Mouse (Mus musculus): ENCODE results near the gene Mettl27. TPM values are rescaled to one million over a fixed set of nuclear protein-coding genes. Genes with fewer than 3 reads are reported as not detected.
"Not testable (repeated sequence)": the region's sequence is repeated elsewhere in the genome, so short reads cannot be mapped to it uniquely, and the experiment has no call there.

The Mettl27 gene
- polyA plus RNA-seq, 1 experiment from 2014 or later: 11.1 TPM

DNA sequence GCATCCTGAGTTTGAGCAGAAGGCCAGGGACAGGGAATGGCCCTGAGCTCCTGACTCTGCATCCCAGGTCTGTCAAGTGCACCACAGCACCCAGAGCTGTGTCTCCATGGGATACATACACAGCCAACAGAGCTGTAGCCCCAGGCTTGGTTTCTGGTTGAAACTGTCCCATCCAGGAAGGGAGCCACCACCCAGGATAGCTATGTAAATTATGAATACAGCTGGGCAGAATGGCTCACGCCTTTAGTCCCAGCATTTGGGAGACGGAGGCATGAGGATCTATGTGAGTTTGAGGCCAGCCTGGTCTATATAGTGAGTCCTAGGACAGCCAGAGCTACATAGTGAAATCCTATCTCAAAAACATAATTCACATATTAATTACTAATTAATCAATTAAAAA, 2.2 kb upstream of the Mettl27 start:
- Histone ChIP-seq H3K4me1 (ENCODE audit: control insufficient read depth, insufficient read depth, low read length) (no peaks in the 10 kb centered on the region; the same call in 1 of the 2 replicates), H3K27me3 (ENCODE audit: control insufficient read depth, insufficient read depth, low read length) (no peaks in the 10 kb centered on the region), H3K4me2 (no peak overlapping the region), H3K27ac (ENCODE audit: low read depth, low read length) (no peak overlapping the region), H3K9me3 (replicated peaks; ENCODE audit: control insufficient read depth, low read length) (no peaks in the 10 kb centered on the region), H3K9ac (ENCODE audit: low read depth, low read length) (no peak overlapping the region), H3K36me3 (ENCODE audit: control insufficient read depth, insufficient read depth, low read length) (no peaks in the 10 kb centered on the region; the same call in 1 of the 2 replicates), H3K4me3 (ENCODE audit: low read depth, low read length) (no peak overlapping the region)
- ATAC-seq (replicated peaks; ENCODE audit: insufficient number of reproducible peaks, low FRiP score, low TSS enrichment): no peak
- WGBS (ENCODE audit: insufficient replicate concordance): 85% methylated on average over 2 of the region's 2 CpGs

DNA sequence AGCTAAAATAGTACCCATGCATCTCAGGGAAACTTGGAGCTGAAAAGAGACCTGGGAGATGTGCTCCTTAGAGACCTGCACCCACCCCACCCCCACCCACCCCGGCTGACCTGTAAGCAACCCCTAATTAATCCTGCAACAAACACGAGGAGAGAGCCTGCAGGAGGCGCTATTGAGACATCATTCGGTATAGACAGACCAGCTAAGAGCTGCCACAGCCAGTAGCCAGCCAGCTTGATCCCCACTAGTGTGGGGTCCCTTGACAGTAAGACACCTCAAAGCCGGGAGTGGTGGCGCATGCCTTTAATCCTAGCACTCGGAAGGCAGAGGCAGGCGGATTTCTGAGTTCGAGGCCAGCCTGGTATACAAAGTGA, 722 bp downstream of the Mettl27 start:
- ATAC-seq (replicated peaks; ENCODE audit: insufficient number of reproducible peaks, low FRiP score, low TSS enrichment): peak; percentile 29; the same call in 1 of the 2 replicates
- no peak overlapping the region for H3K27ac ChIP-seq (ENCODE audit: low read depth, low read length)

DNA sequence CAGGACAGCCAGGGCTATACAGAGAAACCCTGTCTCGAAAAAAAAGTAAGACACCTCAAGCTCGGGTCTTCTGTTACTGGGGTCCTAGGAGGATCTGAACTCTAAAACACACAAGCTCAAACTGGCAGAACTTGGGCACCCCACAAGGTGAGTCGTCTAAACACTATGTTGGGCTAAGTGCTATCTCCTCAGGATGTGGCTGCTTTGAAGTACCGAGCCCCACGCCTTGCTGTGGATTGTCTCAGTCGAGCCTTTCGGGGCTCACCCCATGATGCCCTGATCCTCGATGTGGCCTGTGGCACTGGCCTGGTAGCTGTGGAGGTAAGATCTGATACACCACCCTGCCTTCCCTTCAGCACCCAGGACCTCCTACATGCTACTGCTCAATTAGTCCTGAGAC, 1.1 kb downstream of the Mettl27 start:
- Histone ChIP-seq H3K9ac (ENCODE audit: low read depth, low read length) (0 out of 2 replicates have a peak overlapping the region, but pooled peaks have one; percentile 16), H3K27me3 (ENCODE audit: control insufficient read depth, insufficient read depth, low read length) (no peaks in the 10 kb centered on the region), H3K4me3 (ENCODE audit: low read depth, low read length) (peak overlapping the region; percentile 64; the same call in 1 of the 2 replicates), H3K9me3 (replicated peaks; ENCODE audit: control insufficient read depth, low read length) (no peaks in the 10 kb centered on the region), H3K27ac (ENCODE audit: low read depth, low read length) (no peak overlapping the region), H3K4me2 (peak overlapping the region; percentile 93; the same call in 1 of the 2 replicates), H3K4me1 (ENCODE audit: control insufficient read depth, insufficient read depth, low read length) (no peaks in the 10 kb centered on the region; the same call in 1 of the 2 replicates), H3K36me3 (ENCODE audit: control insufficient read depth, insufficient read depth, low read length) (no peaks in the 10 kb centered on the region; the same call in 1 of the 2 replicates)
- WGBS (ENCODE audit: insufficient replicate concordance): 85% methylated on average over 8 of the region's 8 CpGs
- ATAC-seq (replicated peaks; ENCODE audit: insufficient number of reproducible peaks, low FRiP score, low TSS enrichment): no peak

More for the DNA sequence above, 722 bp downstream of the Mettl27 start:
- H3K4me1 ChIP-seq (ENCODE audit: control insufficient read depth, insufficient read depth, low read length): no peaks in the 10 kb centered on the region; the same call in 1 of the 2 replicates
- no peaks in the 10 kb centered on the region for H3K9me3 ChIP-seq (replicated peaks; ENCODE audit: control insufficient read depth, low read length)
- H3K9ac ChIP-seq (ENCODE audit: low read depth, low read length): peak overlapping the region; percentile 74
- peak overlapping the region; percentile 64 for H3K4me3 ChIP-seq (ENCODE audit: low read depth, low read length)
- whole genome bisulfite sequencing (ENCODE audit: insufficient replicate concordance): 40% methylated on average over 9 of the region's 9 CpGs
- peak overlapping the region; percentile 93 for H3K4me2 ChIP-seq
- H3K27me3 ChIP-seq (ENCODE audit: control insufficient read depth, insufficient read depth, low read length): no peaks in the 10 kb centered on the region
- H3K36me3 ChIP-seq (ENCODE audit: control insufficient read depth, insufficient read depth, low read length): no peaks in the 10 kb centered on the region; the same call in 1 of the 2 replicates

DNA sequence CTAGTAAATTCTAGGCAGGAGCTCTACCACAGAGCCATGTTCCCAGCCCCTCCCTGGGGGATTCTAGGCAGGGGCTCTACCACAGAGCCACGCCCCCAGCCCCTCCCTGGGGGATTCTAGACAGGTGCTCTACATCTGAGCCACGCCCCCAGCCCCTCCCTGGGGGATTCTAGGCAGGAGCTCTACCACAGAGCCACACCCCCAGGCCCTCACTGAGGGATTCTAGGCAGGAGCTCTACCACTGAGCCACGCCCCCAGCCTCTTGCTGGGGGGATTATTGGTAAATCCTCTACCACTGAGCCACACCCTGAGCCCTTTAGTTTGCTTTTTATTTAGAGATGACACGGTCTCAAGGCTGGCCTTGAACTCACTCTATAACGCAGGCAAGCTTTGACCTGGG, 1.5 kb downstream of the Mettl27 start:
- not testable (repeated sequence) for H3K27me3 ChIP-seq (ENCODE audit: control insufficient read depth, insufficient read depth, low read length); H3K4me3 ChIP-seq (ENCODE audit: low read depth, low read length); H3K4me2 ChIP-seq; H3K9me3 ChIP-seq (replicated peaks; ENCODE audit: control insufficient read depth, low read length); ATAC-seq (replicated peaks; ENCODE audit: insufficient number of reproducible peaks, low FRiP score, low TSS enrichment); H3K36me3 ChIP-seq (ENCODE audit: control insufficient read depth, insufficient read depth, low read length); H3K27ac ChIP-seq (ENCODE audit: low read depth, low read length); H3K4me1 ChIP-seq (ENCODE audit: control insufficient read depth, insufficient read depth, low read length); H3K9ac ChIP-seq (ENCODE audit: low read depth, low read length)
- WGBS (ENCODE audit: insufficient replicate concordance): 88% methylated on average over 5 of the region's 5 CpGs

DNA sequence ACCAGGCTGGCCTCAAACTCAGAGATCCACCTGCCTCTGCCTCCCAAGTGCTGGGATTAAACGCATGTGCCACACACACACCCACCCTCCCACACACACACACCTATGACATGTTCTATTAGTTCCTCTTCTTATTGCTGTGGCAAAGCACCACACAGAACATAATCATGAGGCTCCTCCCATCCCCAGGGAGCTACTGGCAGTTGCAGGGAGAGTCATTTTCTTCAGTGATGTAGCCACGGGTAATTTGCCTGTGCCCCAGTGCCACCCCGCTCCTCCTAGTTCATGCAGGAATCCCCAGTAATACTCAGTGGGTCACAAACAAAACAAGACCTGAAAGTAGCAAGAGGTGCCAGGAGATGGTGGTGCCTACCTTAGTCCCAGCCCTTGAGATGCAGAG, 2.5 kb downstream of the Mettl27 start:
- Histone ChIP-seq H3K4me3 (ENCODE audit: low read depth, low read length) (no peak overlapping the region), H3K27ac (ENCODE audit: low read depth, low read length) (no peak overlapping the region), H3K9me3 (replicated peaks; ENCODE audit: control insufficient read depth, low read length) (no peaks in the 10 kb centered on the region), H3K27me3 (ENCODE audit: control insufficient read depth, insufficient read depth, low read length) (no peaks in the 10 kb centered on the region), H3K4me1 (ENCODE audit: control insufficient read depth, insufficient read depth, low read length) (no peaks in the 10 kb centered on the region; the same call in 1 of the 2 replicates), H3K9ac (ENCODE audit: low read depth, low read length) (no peak overlapping the region), H3K36me3 (ENCODE audit: control insufficient read depth, insufficient read depth, low read length) (no peaks in the 10 kb centered on the region; the same call in 1 of the 2 replicates), H3K4me2 (no peak overlapping the region)
- 79% methylated on average over 3 of the region's 3 CpGs for WGBS (ENCODE audit: insufficient replicate concordance)
- ATAC-seq (replicated peaks; ENCODE audit: insufficient number of reproducible peaks, low FRiP score, low TSS enrichment): no peak

DNA sequence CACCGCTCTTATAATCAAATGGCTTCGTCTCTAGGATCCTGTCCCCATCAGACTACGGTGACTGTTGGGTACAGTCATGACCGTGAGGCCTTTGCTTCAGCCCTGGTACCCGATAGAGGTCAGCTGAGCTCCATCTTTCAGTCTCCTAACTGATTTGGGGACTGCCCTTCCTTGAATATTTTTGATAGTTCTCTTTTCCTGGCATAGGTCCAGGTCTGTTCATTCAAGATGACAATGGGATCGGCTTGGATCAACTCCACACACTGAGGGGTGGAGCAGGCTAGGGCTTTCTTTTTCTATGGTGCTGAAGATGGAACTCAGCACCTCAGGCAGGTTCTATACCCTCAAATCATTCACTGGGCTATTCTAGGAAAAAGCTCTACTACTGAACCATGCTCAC, 3.9 kb downstream of the Mettl27 start:
- Histone ChIP-seq H3K4me2 (no peak overlapping the region), H3K27me3 (ENCODE audit: control insufficient read depth, insufficient read depth, low read length) (no peaks in the 10 kb centered on the region), H3K4me1 (ENCODE audit: control insufficient read depth, insufficient read depth, low read length) (no peaks in the 10 kb centered on the region; the same call in 1 of the 2 replicates), H3K27ac (ENCODE audit: low read depth, low read length) (no peak overlapping the region), H3K9me3 (replicated peaks; ENCODE audit: control insufficient read depth, low read length) (no peaks in the 10 kb centered on the region), H3K4me3 (ENCODE audit: low read depth, low read length) (no peak overlapping the region), H3K9ac (ENCODE audit: low read depth, low read length) (no peak overlapping the region), H3K36me3 (ENCODE audit: control insufficient read depth, insufficient read depth, low read length) (no peaks in the 10 kb centered on the region; the same call in 1 of the 2 replicates)
- ATAC-seq (replicated peaks; ENCODE audit: insufficient number of reproducible peaks, low FRiP score, low TSS enrichment): no peak
- 87% methylated on average over 6 of the region's 6 CpGs for WGBS (ENCODE audit: insufficient replicate concordance)

DNA sequence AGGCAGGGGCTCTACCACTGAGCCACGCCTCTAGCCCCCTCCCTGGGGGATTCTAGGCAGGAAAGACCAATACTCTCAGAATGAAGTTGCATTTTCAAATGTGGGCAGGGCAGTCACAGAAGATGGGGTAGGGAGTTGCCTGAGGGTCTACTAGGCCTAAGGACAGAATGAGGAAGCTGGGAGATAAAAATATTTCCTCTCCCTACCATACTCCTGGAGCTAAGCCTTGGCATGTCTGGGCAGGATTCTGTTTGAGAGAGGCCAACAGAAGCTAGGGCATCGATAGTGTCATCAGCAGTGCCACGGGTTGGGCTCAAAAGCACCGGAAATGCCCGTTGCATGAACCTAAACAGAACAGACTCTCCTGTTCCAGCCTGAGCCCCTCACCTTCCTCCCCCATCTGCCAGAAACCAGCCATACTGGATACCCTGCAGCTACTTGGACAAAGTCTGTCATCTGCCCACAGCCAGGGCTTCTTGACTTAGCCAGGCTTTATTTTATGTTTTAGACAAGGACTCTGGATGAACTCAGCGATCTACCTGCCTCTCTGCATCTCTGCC, 4.5 kb downstream of the Mettl27 start:
- Histone ChIP-seq H3K27ac (ENCODE audit: low read depth, low read length) (no peak overlapping the region), H3K4me2 (no peak overlapping the region), H3K9me3 (replicated peaks; ENCODE audit: control insufficient read depth, low read length) (no peaks in the 10 kb centered on the region), H3K27me3 (ENCODE audit: control insufficient read depth, insufficient read depth, low read length) (no peaks in the 10 kb centered on the region), H3K4me1 (ENCODE audit: control insufficient read depth, insufficient read depth, low read length) (no peaks in the 10 kb centered on the region; the same call in 1 of the 2 replicates), H3K36me3 (ENCODE audit: control insufficient read depth, insufficient read depth, low read length) (no peaks in the 10 kb centered on the region; the same call in 1 of the 2 replicates), H3K4me3 (ENCODE audit: low read depth, low read length) (no peak overlapping the region), H3K9ac (ENCODE audit: low read depth, low read length) (no peak overlapping the region)
- ATAC-seq (replicated peaks; ENCODE audit: insufficient number of reproducible peaks, low FRiP score, low TSS enrichment): no peak
- 80% methylated on average over 6 of the region's 6 CpGs for WGBS (ENCODE audit: insufficient replicate concordance)

DNA sequence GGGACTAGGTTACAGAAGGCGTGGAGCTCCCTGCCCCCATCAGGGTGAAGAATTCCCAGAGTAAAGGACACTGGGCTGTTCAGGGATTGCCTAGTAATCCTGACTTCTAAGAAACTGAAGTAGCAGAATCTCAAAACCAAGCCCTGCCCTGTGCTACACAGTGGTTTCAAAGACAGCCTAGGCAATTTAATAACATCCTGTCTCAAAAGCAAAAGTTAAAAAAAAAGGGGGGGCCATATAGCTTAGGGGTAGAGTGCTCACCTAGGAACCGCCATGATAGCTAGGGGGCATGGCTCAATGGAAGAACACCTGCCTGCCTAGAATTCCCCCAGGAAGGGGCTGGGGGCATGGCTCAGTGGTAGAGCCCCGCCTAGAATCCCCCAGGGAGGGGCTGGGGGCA, 6.9 kb downstream of the Mettl27 start:
- Histone ChIP-seq H3K9me3 (replicated peaks; ENCODE audit: control insufficient read depth, low read length) (no peaks in the 10 kb centered on the region), H3K4me3 (ENCODE audit: low read depth, low read length) (no peak overlapping the region), H3K27me3 (ENCODE audit: control insufficient read depth, insufficient read depth, low read length) (0 out of 2 replicates have a peak, but pooled peaks cover 1% of the 10 kb centered on the region), H3K4me2 (no peak overlapping the region), H3K9ac (ENCODE audit: low read depth, low read length) (no peak overlapping the region), H3K4me1 (ENCODE audit: control insufficient read depth, insufficient read depth, low read length) (no peaks in the 10 kb centered on the region), H3K36me3 (ENCODE audit: control insufficient read depth, insufficient read depth, low read length) (no peaks in the 10 kb centered on the region; the same call in 1 of the 2 replicates), H3K27ac (ENCODE audit: low read depth, low read length) (no peak overlapping the region)
- WGBS (ENCODE audit: insufficient replicate concordance): 83% methylated on average over 3 of the region's 3 CpGs
- ATAC-seq (replicated peaks; ENCODE audit: insufficient number of reproducible peaks, low FRiP score, low TSS enrichment): no peak

DNA sequence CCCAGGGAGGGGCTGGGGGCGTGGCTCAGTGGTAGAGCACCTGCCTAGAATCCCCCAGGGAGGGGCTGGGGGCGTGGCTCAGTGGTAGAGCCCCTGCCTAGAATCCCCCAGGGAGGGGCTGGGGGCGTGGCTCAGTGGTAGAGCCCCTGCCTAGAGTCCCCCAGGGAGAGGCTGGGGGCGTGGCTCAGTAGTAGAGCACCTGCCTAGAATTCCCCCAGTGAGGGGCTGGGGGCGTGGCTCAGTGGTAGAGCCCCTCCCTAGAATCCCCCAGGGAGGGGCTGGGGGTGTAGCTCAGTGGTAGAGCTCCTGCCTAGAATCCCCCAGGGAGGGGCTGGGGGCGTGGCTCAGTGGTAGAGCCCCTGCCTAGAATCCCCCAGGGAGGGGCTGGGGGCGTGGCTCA, 7.4 kb downstream of the Mettl27 start:
- H3K27ac ChIP-seq (ENCODE audit: low read depth, low read length); H3K27me3 ChIP-seq (ENCODE audit: control insufficient read depth, insufficient read depth, low read length); H3K9ac ChIP-seq (ENCODE audit: low read depth, low read length); H3K36me3 ChIP-seq (ENCODE audit: control insufficient read depth, insufficient read depth, low read length); H3K9me3 ChIP-seq (replicated peaks; ENCODE audit: control insufficient read depth, low read length); H3K4me2 ChIP-seq; H3K4me1 ChIP-seq (ENCODE audit: control insufficient read depth, insufficient read depth, low read length); ATAC-seq (replicated peaks; ENCODE audit: insufficient number of reproducible peaks, low FRiP score, low TSS enrichment); H3K4me3 ChIP-seq (ENCODE audit: low read depth, low read length): not testable (repeated sequence)
- 85% methylated on average over 4 of the region's 7 CpGs for WGBS (ENCODE audit: insufficient replicate concordance)
